Comparison of ENCODE assay signal across 25 mouse cellular contexts in genomic region chr9:88324616-88325015, GRCm38 (mm10). TPM values are rescaled to one million over a fixed set of nuclear protein-coding genes. Genes with fewer than 3 reads are reported as not detected.
DNase-seq lines count a peak whose midpoint lies in the region; ATAC-seq and TF ChIP-seq lines count a peak whose summit lies in the region.
"Had no signal": no experiment of that assay in that cellular context is flagged by ENCODE, and none has a peak within 500 bp of the region (broad histone marks: within the 10 kb centered on the region; RNA-seq: fewer than 3 reads in every experiment).

No protein-coding gene starts in this region.

- TF ChIP-seq RAD21 in MEL (IDR thresholded peaks at IDR 0.05; ENCODE audit: low read depth, low read length): no peak

- no peaks in the 10 kb centered on the region for H3K9me3 ChIP-seq in megakaryocyte, embryonic 14.5 days
- H3K9me3 ChIP-seq in MEL (replicated peaks; ENCODE audit: insufficient read depth, low read length): no peaks in the 10 kb centered on the region
- no peaks in the 10 kb centered on the region for H3K9me3 ChIP-seq in stomach, postnatal 0 days (ENCODE audit: control insufficient read depth, low read length)
- no peaks in the 10 kb centered on the region for H3K9me3 ChIP-seq in kidney, embryonic 14.5 days (ENCODE audit: control insufficient read depth, low read length)
- H3K9me3 ChIP-seq: embryonic facial prominence, embryonic 12.5 days; forebrain, embryonic 13.5 days; forebrain, embryonic 15.5 days; G1E had no signal

- peak overlapping the region; percentile 71 for H3K4me3 ChIP-seq in megakaryocyte, embryonic 14.5 days (replicated peaks)
- H3K4me3 ChIP-seq in MEL (ENCODE audit: control insufficient read depth in 1 of 2, insufficient read depth in 1 of 2, low read depth in 2 of 2, low read length in 2 of 2): no peak overlapping the region
- no peak overlapping the region for H3K4me3 ChIP-seq in stomach, postnatal 0 days (ENCODE audit: low read depth, low read length)
- H3K4me3 ChIP-seq in kidney, embryonic 14.5 days (ENCODE audit: low read length): no peak overlapping the region
- H3K4me3 ChIP-seq: embryonic facial prominence, embryonic 10.5 days; embryonic facial prominence, embryonic 12.5 days; forebrain, embryonic 13.5 days; forebrain, embryonic 15.5 days had no signal

- no peak overlapping the region for H3K27ac ChIP-seq in MEL (ENCODE audit: control insufficient read depth, low read depth, low read length)
- H3K27ac ChIP-seq in stomach, postnatal 0 days (replicated peaks): no peak overlapping the region
- no peak overlapping the region for H3K27ac ChIP-seq in kidney, embryonic 14.5 days (ENCODE audit: low read depth, low read length)
- H3K27ac ChIP-seq: embryonic facial prominence, embryonic 10.5 days; embryonic facial prominence, embryonic 12.5 days; forebrain, embryonic 13.5 days; forebrain, embryonic 15.5 days had no signal

- peaks cover 54% of the 10 kb centered on the region for H3K4me1 ChIP-seq in megakaryocyte, embryonic 14.5 days
- peaks cover 0 to 7% of the 10 kb centered on the region in 2 experiments; a peak in 2 of 4 replicates for H3K4me1 ChIP-seq in MEL (ENCODE audit: control insufficient read depth in 1 of 2, insufficient read depth in 2 of 2, low read length in 2 of 2)
- no peaks in the 10 kb centered on the region for H3K4me1 ChIP-seq in stomach, postnatal 0 days (replicated peaks; ENCODE audit: control insufficient read depth, insufficient read depth)
- no peaks in the 10 kb centered on the region for H3K4me1 ChIP-seq in kidney, embryonic 14.5 days (ENCODE audit: control insufficient read depth, insufficient read depth, low read length)

- no peaks in the 10 kb centered on the region for H3K79me2 ChIP-seq in MEL (ENCODE audit: control insufficient read depth, insufficient read depth, low read length, poor library complexity)

- no peak for TF ChIP-seq EP300 in MEL (IDR thresholded peaks at IDR 0.05; ENCODE audit: low read depth in 1 of 2, low read length in 2 of 2)
- TF ChIP-seq EP300 in stomach, postnatal 0 days (optimal IDR thresholded peaks at IDR 0.05): no peak

- ATAC-seq in megakaryocyte, adult 5-6 weeks (ENCODE audit: poor library complexity, severe bottlenecking): no peak
- peak; percentile 22; the same call in 1 of the 2 replicates for ATAC-seq in stomach, postnatal 0 days (ENCODE audit: low FRiP score, low TSS enrichment)
- ATAC-seq in kidney, embryonic 14.5 days (ENCODE audit: low FRiP score, low TSS enrichment): no peak
- ATAC-seq: activated CD4-positive, CD25-positive, alpha-beta regulatory T cell, adult 4 months; CD4-positive, CD25-positive, alpha-beta regulatory T cell, adult 4 months; forebrain, embryonic 13.5 days; forebrain, embryonic 15.5 days; forebrain, postnatal 0 days; Patski had no signal

- WGBS in stomach, postnatal 0 days: 69% methylated on average over 3 of the region's 3 CpGs
- WGBS in kidney, embryonic 14.5 days: 91% methylated on average over 3 of the region's 3 CpGs

- H3K9ac ChIP-seq in MEL (ENCODE audit: control insufficient read depth, low read depth, low read length, poor library complexity, severe bottlenecking): no peak overlapping the region
- no peak overlapping the region for H3K9ac ChIP-seq in stomach, postnatal 0 days (ENCODE audit: low read length)
- H3K9ac ChIP-seq in kidney, embryonic 14.5 days (ENCODE audit: low read depth, low read length): no peak overlapping the region
- H3K9ac ChIP-seq: embryonic facial prominence, embryonic 12.5 days; forebrain, embryonic 13.5 days; forebrain, embryonic 15.5 days; forebrain, postnatal 0 days had no signal

- no peak for TF ChIP-seq CTCF in MEL (IDR thresholded peaks at IDR 0.05 in 2 of 3, conservative IDR thresholded peaks at IDR 0.05 in 1 of 3; ENCODE audit: control insufficient read depth in 1 of 3, insufficient read depth in 1 of 3, low read depth in 2 of 3, low read length in 3 of 3, poor library complexity in 1 of 3, severe bottlenecking in 1 of 3)
- no peak for TF ChIP-seq CTCF in stomach, postnatal 0 days (IDR thresholded peaks at IDR 0.05; ENCODE audit: low read depth)

- peak; percentile 44 for DNase-seq in MEL (ENCODE audit: low read depth, low spot score)
- DNase-seq in stomach, postnatal 0 days (ENCODE audit: low spot score): no peak
- DNase-seq in layer of hippocampus, postnatal 10 days (ENCODE audit: low spot score in 2 of 2): no peak
- DNase-seq: adrenal gland, adult 8-10 months; adrenal gland, postnatal 14 days; adrenal gland, postnatal 36 days; B cell, adult 2 months; cerebellum, adult 11-12 months; cerebellum, adult 2 months; cerebellum, adult 9-10 months; cerebellum, postnatal 10 days; cerebellum, postnatal 25 days; forebrain, postnatal 0 days had no signal

- no peak overlapping the region for H3K4me2 ChIP-seq in stomach, postnatal 0 days (replicated peaks; ENCODE audit: low read depth)
- H3K4me2 ChIP-seq in kidney, embryonic 14.5 days (replicated peaks; ENCODE audit: low read depth, low read length): no peak overlapping the region
- H3K4me2 ChIP-seq: embryonic facial prominence, embryonic 12.5 days; forebrain, embryonic 13.5 days; forebrain, embryonic 15.5 days had no signal

- TF ChIP-seq POLR2A in MEL (IDR thresholded peaks at IDR 0.05; ENCODE audit: control insufficient read depth in 1 of 2, insufficient read depth in 1 of 2, low read depth in 1 of 2, low read length in 2 of 2, poor library complexity in 1 of 2): no peak

- no peaks in the 10 kb centered on the region for H3K27me3 ChIP-seq in megakaryocyte, embryonic 14.5 days (replicated peaks)
- peaks cover 0 to 3% of the 10 kb centered on the region in 2 experiments; a peak in 2 of 4 replicates for H3K27me3 ChIP-seq in MEL (ENCODE audit: control insufficient read depth in 1 of 2, insufficient read depth in 2 of 2, low read length in 2 of 2)
- no peaks in the 10 kb centered on the region for H3K27me3 ChIP-seq in stomach, postnatal 0 days (ENCODE audit: control insufficient read depth, insufficient read depth, low read length)
- H3K27me3 ChIP-seq in kidney, embryonic 14.5 days (ENCODE audit: control insufficient read depth, insufficient read depth, low read length): peaks cover 6% of the 10 kb centered on the region; the same call in 1 of the 2 replicates
- H3K27me3 ChIP-seq: CH12.LX, Patski had no signal

- peaks cover 5% of the 10 kb centered on the region for H3K36me3 ChIP-seq in megakaryocyte, embryonic 14.5 days (replicated peaks; ENCODE audit: low read length)
- no peaks in the 10 kb centered on the region; a peak in 2 of 4 replicates for H3K36me3 ChIP-seq in MEL (ENCODE audit: control insufficient read depth in 1 of 2, insufficient read depth in 2 of 2, low read length in 2 of 2)
- H3K36me3 ChIP-seq in stomach, postnatal 0 days (ENCODE audit: control insufficient read depth, insufficient read depth, low read length): no peaks in the 10 kb centered on the region
- no peaks in the 10 kb centered on the region for H3K36me3 ChIP-seq in kidney, embryonic 14.5 days (ENCODE audit: control insufficient read depth, insufficient read depth, low read length)
- H3K36me3 ChIP-seq: embryonic facial prominence, embryonic 10.5 days; embryonic facial prominence, embryonic 12.5 days; forebrain, embryonic 15.5 days; G1E had no signal

TF ChIP-seq in MEL, 35 proteins besides CTCF, POLR2A, EP300 and RAD21:
- no peak for TF ChIP-seq USF2 (IDR thresholded peaks at IDR 0.05; ENCODE audit: borderline replicate concordance in 1 of 2, insufficient read depth in 1 of 2, low read depth in 1 of 2, low read length in 2 of 2)
- TF ChIP-seq MEF2A (IDR thresholded peaks at IDR 0.05; ENCODE audit: extremely low read depth, insufficient replicate concordance, low read depth, low read length, poor library complexity, severe bottlenecking): no peak
- TF ChIP-seq GATA1 (IDR thresholded peaks at IDR 0.05; ENCODE audit: low read depth, low read length): peak; percentile 44; the same call in 1 of the 2 replicates
- TF ChIP-seq NRF1 (IDR thresholded peaks at IDR 0.05; ENCODE audit: insufficient read depth, low read depth, low read length, poor library complexity, severe bottlenecking): no peak
TF ChIP-seq in MEL: peak in this region for 1.

RNA-seq across cellular contexts. Expression of gene Nt5e, which starts 2.4 kb away (rescaled TPM):
- 11.9 and 45.6 TPM in 2 replicates for polyA plus RNA-seq in megakaryocyte, embryonic 14.5 days (2012; ENCODE audit: insufficient read depth, low replicate concordance)
- total RNA-seq in megakaryocyte, adult 5-6 weeks (2015): 3.8 and 7.4 TPM in 2 replicates
- total RNA-seq in megakaryocyte, adult 5-6 weeks (2017): 6.2 and 9.0 TPM in 2 replicates
- 0.03 and 0.12 TPM in 2 replicates for total RNA-seq in MEL (2012; rRNA removed)
- polyA plus RNA-seq in MEL (2012; ENCODE audit: insufficient read depth in 1 of 2, insufficient read length in 2 of 2, low read depth in 1 of 2, low replicate concordance in 2 of 2, missing spikeins in 1 of 2): under 1 TPM in 1 of 2 experiments, not detected in 1; 0.19 TPM
- 52.7 and 55.9 TPM in 2 replicates for polyA plus RNA-seq in stomach, postnatal 0 days (2015; fragmentation: Nextera tagmentation; extraction: Ambion mirVana)
- 1 to 10 TPM; 3.8 to 4.6 TPM for total RNA-seq in layer of hippocampus, postnatal 10 days (2021)
- polyA plus RNA-seq in kidney, embryonic 14.5 days (2014; fragmentation: Nextera tagmentation; extraction: Ambion mirVana): 0.17 and 1.7 TPM in 2 replicates
- polyA plus RNA-seq: G1E had no signal
